Mouse (Mus musculus) olfactory bulb, adult 2 months (tissue): ENCODE measurements at regions not wholly inside any gene's neighbourhood (a gene's known extent, or its start where the extent isn't known, plus 50 kb on each side); places are given as distances from the start of the nearest gene placed in this dataset.

Experiments used
- CTCF ChIP-seq: fragments of 200-500 bp; IDR thresholded peaks from 2 replicates; pipeline ENCODE4 v1.5.1; 2012; ENCODE audit warnings: low read depth, mild to moderate bottlenecking, low read length, moderate library complexity; ENCODE audit not compliant: insufficient read depth
- POLR2A ChIP-seq: fragments of 200-500 bp; IDR thresholded peaks from 2 replicates; pipeline ENCODE4 v1.6.1; 2012; ENCODE audit warnings: mild to moderate bottlenecking, low read depth, low read length, moderate library complexity; ENCODE audit not compliant: insufficient read depth

GRCm38 (mm10) chr16:15129806-15130205, 187.5 kb upstream of the Gm21897 start:
- TF ChIP-seq POLR2A (no peak), CTCF (no peak)
